16 mouse cellular contexts compared by ENCODE assay signal in the genomic region with DNA sequence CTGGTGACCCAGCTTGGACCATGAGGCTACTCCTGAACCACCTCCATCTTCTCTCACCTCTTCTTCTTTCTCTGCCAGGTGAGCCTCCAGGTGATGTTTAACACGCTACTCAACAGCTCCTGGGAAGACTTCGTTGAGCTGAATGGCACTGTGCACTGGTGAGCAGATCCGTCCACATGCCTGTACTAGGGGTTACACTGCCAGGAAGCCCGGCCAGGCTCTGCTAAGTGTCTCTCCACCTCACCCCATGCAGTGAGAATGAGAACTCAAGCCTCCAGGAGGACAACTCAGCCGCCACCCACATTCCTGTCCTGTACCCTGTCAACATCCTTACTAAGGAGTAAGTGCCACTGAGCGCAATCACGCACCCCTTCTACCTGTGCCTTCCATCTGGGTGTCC.
"Had no signal": no experiment of that assay in that cellular context is flagged by ENCODE, and none has a peak within 500 bp of the region (broad histone marks: within the 10 kb centered on the region; RNA-seq: fewer than 3 reads in every experiment).

No protein-coding gene starts in this region.

- H3K9ac ChIP-seq: neural tube, embryonic 13.5 days; neural tube, embryonic 15.5 days; stomach, embryonic 15.5 days had no signal

- H3K4me2 ChIP-seq: neural tube, embryonic 13.5 days; neural tube, embryonic 15.5 days; stomach, embryonic 15.5 days had no signal

- H3K4me3 ChIP-seq: neural tube, embryonic 13.5 days; neural tube, embryonic 15.5 days; stomach, embryonic 15.5 days had no signal

- H3K27ac ChIP-seq: neural tube, embryonic 13.5 days; neural tube, embryonic 15.5 days; stomach, embryonic 15.5 days; stomach, postnatal 0 days had no signal

- H3K4me1 ChIP-seq: neural tube, embryonic 13.5 days; stomach, embryonic 15.5 days had no signal

- H3K36me3 ChIP-seq: neural tube, embryonic 13.5 days; neural tube, embryonic 15.5 days; stomach, embryonic 15.5 days had no signal

- H3K27me3 ChIP-seq: neural tube, embryonic 13.5 days; neural tube, embryonic 15.5 days; stomach, embryonic 15.5 days had no signal

- H3K9me3 ChIP-seq: neural tube, embryonic 13.5 days; neural tube, embryonic 15.5 days; stomach, embryonic 15.5 days had no signal

- DNase-seq: retina, postnatal 1 day; right cerebral cortex, adult 18-20 months; right cerebral cortex, postnatal 14 days; right cerebral cortex, postnatal 25 days; right cerebral cortex, postnatal 4 days; spleen, adult 18-20 months; thymus, adult 18-20 months; thymus, adult 2 months; thymus, postnatal 14 days; thymus, postnatal 25 days; thymus, postnatal 36 days; thymus, postnatal 4 days had no signal
